Mouse (Mus musculus): ENCODE data around the gene A1cf. TPM values are rescaled to one million over a fixed set of nuclear protein-coding genes. Genes with fewer than 3 reads are reported as not detected.

Gene A1cf
- polyA plus RNA-seq, 1 experiment from 2014 or later: not detected

GRCm38 (mm10) chr19:31960434-31960833, 91.9 kb downstream of the A1cf start:
- DNase-seq (ENCODE audit: low spot score): peak; percentile 21
- Histone ChIP-seq H3K4me2 (ENCODE audit: low read depth, low read length) (no peak overlapping the region), H3K9ac (ENCODE audit: low read depth, low read length) (no peak overlapping the region), H3K36me3 (ENCODE audit: control insufficient read depth, insufficient read depth, low read length) (no peaks in the 10 kb centered on the region), H3K4me1 (ENCODE audit: control insufficient read depth, insufficient read depth, low read length) (no peaks in the 10 kb centered on the region), H3K27ac (replicated peaks; ENCODE audit: low read depth, low read length) (no peak overlapping the region), H3K4me3 (ENCODE audit: low read depth, low read length) (no peak overlapping the region), H3K27me3 (replicated peaks; ENCODE audit: control insufficient read depth, insufficient read depth, low read length) (no peaks in the 10 kb centered on the region), H3K9me3 (ENCODE audit: control insufficient read depth, low read length) (no peaks in the 10 kb centered on the region)
- ATAC-seq (ENCODE audit: low read depth): no peak
- 86% methylated on average over 2 of the region's 2 CpGs for WGBS

- ATAC-seq (ENCODE audit: low read depth) (no peak), DNase-seq (ENCODE audit: low spot score) (no peak)
- no peaks in the 10 kb centered on the region for H3K4me1 ChIP-seq (ENCODE audit: control insufficient read depth, insufficient read depth, low read length)
- no peak overlapping the region for H3K9ac ChIP-seq (ENCODE audit: low read depth, low read length)
- H3K27me3 ChIP-seq (replicated peaks; ENCODE audit: control insufficient read depth, insufficient read depth, low read length): no peaks in the 10 kb centered on the region
- no peak overlapping the region for H3K4me3 ChIP-seq (ENCODE audit: low read depth, low read length)
- H3K9me3 ChIP-seq (ENCODE audit: control insufficient read depth, low read length): no peaks in the 10 kb centered on the region
- WGBS: 36% methylated on average over 3 of the region's 3 CpGs
- no peak overlapping the region for H3K4me2 ChIP-seq (ENCODE audit: low read depth, low read length)
- H3K36me3 ChIP-seq (ENCODE audit: control insufficient read depth, insufficient read depth, low read length): no peaks in the 10 kb centered on the region
- H3K27ac ChIP-seq (replicated peaks; ENCODE audit: low read depth, low read length): no peak overlapping the region
Measured at GRCm38 (mm10) chr19:31963147-31963546, 94.6 kb downstream of the A1cf start.

GRCm38 (mm10) chr19:31967933-31968532, 99.5 kb downstream of the A1cf start:
- Histone ChIP-seq H3K9me3 (ENCODE audit: control insufficient read depth, low read length) (no peaks in the 10 kb centered on the region), H3K4me3 (ENCODE audit: low read depth, low read length) (no peak overlapping the region), H3K4me1 (ENCODE audit: control insufficient read depth, insufficient read depth, low read length) (no peaks in the 10 kb centered on the region), H3K27ac (replicated peaks; ENCODE audit: low read depth, low read length) (no peak overlapping the region), H3K9ac (ENCODE audit: low read depth, low read length) (no peak overlapping the region), H3K4me2 (ENCODE audit: low read depth, low read length) (no peak overlapping the region), H3K36me3 (ENCODE audit: control insufficient read depth, insufficient read depth, low read length) (no peaks in the 10 kb centered on the region), H3K27me3 (replicated peaks; ENCODE audit: control insufficient read depth, insufficient read depth, low read length) (no peaks in the 10 kb centered on the region)
- 66% methylated on average over 5 of the region's 5 CpGs for WGBS
- DNase-seq (ENCODE audit: low spot score): peak; percentile 60
- ATAC-seq (ENCODE audit: low read depth): no peak

GRCm38 (mm10) chr19:31971405-31971804, 102.8 kb downstream of the A1cf start:
- Histone ChIP-seq H3K36me3 (ENCODE audit: control insufficient read depth, insufficient read depth, low read length) (no peaks in the 10 kb centered on the region), H3K9ac (ENCODE audit: low read depth, low read length) (no peak overlapping the region), H3K9me3 (ENCODE audit: control insufficient read depth, low read length) (no peaks in the 10 kb centered on the region), H3K27ac (replicated peaks; ENCODE audit: low read depth, low read length) (no peak overlapping the region), H3K27me3 (replicated peaks; ENCODE audit: control insufficient read depth, insufficient read depth, low read length) (no peaks in the 10 kb centered on the region), H3K4me1 (ENCODE audit: control insufficient read depth, insufficient read depth, low read length) (no peaks in the 10 kb centered on the region), H3K4me2 (ENCODE audit: low read depth, low read length) (no peak overlapping the region), H3K4me3 (ENCODE audit: low read depth, low read length) (no peak overlapping the region)
- DNase-seq (ENCODE audit: low spot score): no peak
- WGBS: 58% methylated on average over 3 of the region's 3 CpGs
- ATAC-seq (ENCODE audit: low read depth): no peak

GRCm38 (mm10) chr19:31971998-31972397, 103.4 kb downstream of the A1cf start:
- Histone ChIP-seq H3K27ac (replicated peaks; ENCODE audit: low read depth, low read length) (no peak overlapping the region), H3K36me3 (ENCODE audit: control insufficient read depth, insufficient read depth, low read length) (no peaks in the 10 kb centered on the region), H3K9ac (ENCODE audit: low read depth, low read length) (no peak overlapping the region), H3K4me1 (ENCODE audit: control insufficient read depth, insufficient read depth, low read length) (no peaks in the 10 kb centered on the region), H3K4me2 (ENCODE audit: low read depth, low read length) (no peak overlapping the region), H3K9me3 (ENCODE audit: control insufficient read depth, low read length) (no peaks in the 10 kb centered on the region), H3K4me3 (ENCODE audit: low read depth, low read length) (no peak overlapping the region), H3K27me3 (replicated peaks; ENCODE audit: control insufficient read depth, insufficient read depth, low read length) (no peaks in the 10 kb centered on the region)
- DNase-seq (ENCODE audit: low spot score): peak; percentile 85
- WGBS: 9% methylated on average over 6 of the region's 6 CpGs
- ATAC-seq (ENCODE audit: low read depth): peak; percentile 87

- Histone ChIP-seq H3K9me3 (ENCODE audit: control insufficient read depth, low read length) (no peaks in the 10 kb centered on the region), H3K4me1 (ENCODE audit: control insufficient read depth, insufficient read depth, low read length) (no peaks in the 10 kb centered on the region), H3K4me2 (ENCODE audit: low read depth, low read length) (no peak overlapping the region), H3K4me3 (ENCODE audit: low read depth, low read length) (no peak overlapping the region), H3K36me3 (ENCODE audit: control insufficient read depth, insufficient read depth, low read length) (no peaks in the 10 kb centered on the region), H3K9ac (ENCODE audit: low read depth, low read length) (no peak overlapping the region), H3K27me3 (replicated peaks; ENCODE audit: control insufficient read depth, insufficient read depth, low read length) (no peaks in the 10 kb centered on the region), H3K27ac (replicated peaks; ENCODE audit: low read depth, low read length) (no peak overlapping the region)
- no peak for DNase-seq (ENCODE audit: low spot score)
- WGBS: 63% methylated on average over 2 of the region's 2 CpGs
- ATAC-seq (ENCODE audit: low read depth): no peak
Measured at GRCm38 (mm10) chr19:31975882-31976281, 107.3 kb downstream of the A1cf start.

- H3K36me3 ChIP-seq (ENCODE audit: control insufficient read depth, insufficient read depth, low read length): no peaks in the 10 kb centered on the region
- no peaks in the 10 kb centered on the region for H3K4me1 ChIP-seq (ENCODE audit: control insufficient read depth, insufficient read depth, low read length)
- no peaks in the 10 kb centered on the region for H3K27me3 ChIP-seq (replicated peaks; ENCODE audit: control insufficient read depth, insufficient read depth, low read length)
- no peak overlapping the region for H3K27ac ChIP-seq (replicated peaks; ENCODE audit: low read depth, low read length)
- H3K9ac ChIP-seq (ENCODE audit: low read depth, low read length): no peak overlapping the region
- H3K4me3 ChIP-seq (ENCODE audit: low read depth, low read length): no peak overlapping the region
- H3K4me2 ChIP-seq (ENCODE audit: low read depth, low read length): no peak overlapping the region
- ATAC-seq (ENCODE audit: low read depth) (no peak), DNase-seq (ENCODE audit: low spot score) (no peak)
- no peaks in the 10 kb centered on the region for H3K9me3 ChIP-seq (ENCODE audit: control insufficient read depth, low read length)
- WGBS: 88% methylated on average over 6 of the region's 6 CpGs
Measured at GRCm38 (mm10) chr19:31991057-31991456, 122.5 kb downstream of the A1cf start.

- Histone ChIP-seq H3K36me3 (ENCODE audit: control insufficient read depth, insufficient read depth, low read length) (no peaks in the 10 kb centered on the region), H3K4me1 (ENCODE audit: control insufficient read depth, insufficient read depth, low read length) (no peaks in the 10 kb centered on the region), H3K27ac (replicated peaks; ENCODE audit: low read depth, low read length) (no peak overlapping the region), H3K27me3 (replicated peaks; ENCODE audit: control insufficient read depth, insufficient read depth, low read length) (no peaks in the 10 kb centered on the region), H3K9ac (ENCODE audit: low read depth, low read length) (no peak overlapping the region), H3K4me2 (ENCODE audit: low read depth, low read length) (no peak overlapping the region), H3K4me3 (ENCODE audit: low read depth, low read length) (no peak overlapping the region), H3K9me3 (ENCODE audit: control insufficient read depth, low read length) (no peaks in the 10 kb centered on the region)
- WGBS: 82% methylated on average over 3 of the region's 3 CpGs
- ATAC-seq (ENCODE audit: low read depth) (no peak), DNase-seq (ENCODE audit: low spot score) (no peak)
Measured at GRCm38 (mm10) chr19:31996916-31997315, 128.4 kb downstream of the A1cf start.

Data from embryonic facial prominence, embryonic 14.5 days (tissue).